Mouse (Mus musculus) neural tube, embryonic 14.5 days (tissue): ENCODE measurements at regions not wholly inside any gene's neighbourhood (a gene's known extent, or its start where the extent isn't known, plus 50 kb on each side); places are given as distances from the start of the nearest gene placed in this dataset.

Experiments used
- ATAC-seq: fragments of 200-750 bp; cut with Nextera tagmentation; 2 replicates; pipeline ENCODE4 v1.8.0; 2017; ENCODE audit warnings: low read depth, mild to moderate bottlenecking, moderate TSS enrichment, moderate library complexity
- H3K27ac ChIP-seq: fragments of 300-500 bp; sonication (generic); 2 replicates; pipeline ENCODE4 v1.5.1; 2014; ENCODE audit warnings: low read depth, mild to moderate bottlenecking, control low read depth, low read length, moderate library complexity, mixed read lengths
- H3K27me3 ChIP-seq: fragments of 300-500 bp; sonication (generic); 2 replicates; pipeline ENCODE4 v1.6.1; 2014; ENCODE audit warnings: low read length; ENCODE audit not compliant: control insufficient read depth, insufficient read depth
- H3K36me3 ChIP-seq: fragments of 300-500 bp; sonication (generic); 2 replicates; pipeline ENCODE4 v1.6.1; 2014; ENCODE audit warnings: low read length, mixed read lengths; ENCODE audit not compliant: control insufficient read depth, insufficient read depth
- H3K4me1 ChIP-seq: fragments of 300-500 bp; sonication (generic); 2 replicates; pipeline ENCODE4 v1.6.1; 2014; ENCODE audit warnings: low read length; ENCODE audit not compliant: control insufficient read depth, insufficient read depth
- H3K4me2 ChIP-seq: fragments of 300-500 bp; sonication (generic); 2 replicates; pipeline ENCODE4 v1.6.1; 2014; ENCODE audit warnings: mild to moderate bottlenecking, low read depth, low read length, control low read depth
- H3K4me3 ChIP-seq: fragments of 300-500 bp; sonication (generic); 2 replicates; pipeline ENCODE4 v1.5.1; 2014; ENCODE audit warnings: low read depth, low read length, control low read depth, mixed read lengths
- H3K9ac ChIP-seq: fragments of 300-500 bp; sonication (generic); replicated peaks from 2 replicates; pipeline ENCODE4 v1.6.1; 2014; ENCODE audit warnings: low read depth, mild to moderate bottlenecking, control low read depth, low read length, mixed read lengths
- H3K9me3 ChIP-seq: fragments of 300-500 bp; sonication (generic); 2 replicates; pipeline ENCODE4 v1.6.1; 2016; ENCODE audit warnings: low read length; ENCODE audit not compliant: control insufficient read depth
- WGBS: fragments of 180-500 bp; shearing (Covaris S2); extraction: QIAGEN DNeasy Blood & Tissue Kit; methylation state at CpG from one replicate; pipeline ENCODE4 v1.1.7; 2014; 5-methylcytosine and 5-hydroxymethylcytosine counted together

DNA sequence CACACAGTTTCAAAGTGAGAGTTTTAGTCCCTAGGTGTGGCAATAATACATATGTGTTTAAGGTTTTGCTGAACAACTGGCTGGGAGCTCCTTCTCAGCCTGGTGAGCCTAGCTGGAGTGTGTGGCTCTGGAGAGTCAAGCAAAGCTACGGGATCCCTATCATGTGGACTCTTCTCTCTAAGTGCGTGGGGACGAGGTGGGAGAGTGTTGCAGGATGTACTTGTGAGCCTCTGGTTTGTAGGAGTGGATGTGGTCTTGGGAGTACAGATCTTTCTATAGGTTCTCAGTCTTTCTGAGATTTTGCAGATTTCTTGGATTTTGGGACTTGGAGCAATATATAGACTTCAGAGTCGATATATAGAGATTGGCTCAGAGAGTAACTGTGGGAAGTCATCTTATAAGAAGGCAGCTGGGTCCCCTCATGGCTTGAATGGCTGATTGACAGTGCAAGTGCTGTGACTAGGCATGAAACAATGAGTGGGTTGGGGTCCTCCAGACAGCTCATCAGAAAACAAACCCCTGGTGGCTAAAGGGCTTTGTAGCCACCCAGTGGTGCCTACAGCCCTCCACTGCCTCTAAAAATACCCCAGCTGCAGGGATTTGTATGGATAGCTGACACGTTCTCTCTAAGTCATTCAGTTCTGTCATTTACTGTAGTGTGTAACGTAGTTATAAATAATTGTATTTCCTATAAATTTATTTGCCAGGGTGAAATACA lies 486.1 kb downstream of the Cdh26 start:
- H3K9ac ChIP-seq, result no peak overlapping the region
- H3K27me3 ChIP-seq, result no peaks in the 10 kb centered on the region
- H3K36me3 ChIP-seq, result no peaks in the 10 kb centered on the region
- no peak for ATAC-seq
- H3K4me2 ChIP-seq, result no peak overlapping the region
- WGBS, result 78% methylated on average over 6 of the region's 6 CpGs
- no peak overlapping the region for H3K4me3 ChIP-seq
- no peak overlapping the region for H3K27ac ChIP-seq
- no peaks in the 10 kb centered on the region for H3K4me1 ChIP-seq
- H3K9me3 ChIP-seq, result no peaks in the 10 kb centered on the region

DNA sequence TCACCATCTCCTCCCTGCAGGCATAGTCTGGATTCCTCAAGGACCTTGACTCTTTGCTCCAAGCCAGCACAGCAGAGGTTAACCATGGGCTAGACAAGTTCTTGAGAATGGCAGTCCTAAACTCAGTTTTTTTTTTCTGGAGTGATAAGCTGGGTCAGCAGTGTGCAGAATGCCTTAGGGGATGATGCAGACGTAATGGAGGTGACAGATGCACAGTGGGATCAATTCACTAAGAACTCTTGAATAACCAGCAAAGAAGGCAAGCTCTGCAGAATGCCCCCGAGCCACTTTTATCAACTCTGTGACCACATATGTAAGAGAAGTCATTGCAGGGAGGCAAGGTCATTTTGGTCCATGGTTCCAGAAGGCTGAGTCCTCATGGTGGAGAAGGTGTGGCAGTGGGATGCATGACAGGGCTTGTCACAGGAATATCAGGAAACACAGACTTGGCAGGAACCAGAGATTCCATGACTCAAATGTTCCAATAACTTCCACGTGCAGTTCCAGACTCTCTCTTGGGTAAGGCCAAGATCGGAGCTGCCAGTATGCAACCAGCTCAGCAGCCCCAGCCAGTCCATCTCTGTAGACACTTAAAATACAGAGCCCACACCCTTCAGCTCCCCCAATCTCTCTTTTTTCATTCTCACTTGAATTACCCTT lies 494.3 kb downstream of the Cdh26 start:
- H3K27me3 ChIP-seq, result no peaks in the 10 kb centered on the region
- no peak for ATAC-seq
- no peak overlapping the region for H3K4me2 ChIP-seq
- H3K27ac ChIP-seq, result no peak overlapping the region
- no peaks in the 10 kb centered on the region for H3K36me3 ChIP-seq
- no peaks in the 10 kb centered on the region for H3K9me3 ChIP-seq
- no peak overlapping the region for H3K4me3 ChIP-seq
- 85% methylated on average over 4 of the region's 4 CpGs for WGBS
- H3K4me1 ChIP-seq, result no peaks in the 10 kb centered on the region
- H3K9ac ChIP-seq, result no peak overlapping the region

DNA sequence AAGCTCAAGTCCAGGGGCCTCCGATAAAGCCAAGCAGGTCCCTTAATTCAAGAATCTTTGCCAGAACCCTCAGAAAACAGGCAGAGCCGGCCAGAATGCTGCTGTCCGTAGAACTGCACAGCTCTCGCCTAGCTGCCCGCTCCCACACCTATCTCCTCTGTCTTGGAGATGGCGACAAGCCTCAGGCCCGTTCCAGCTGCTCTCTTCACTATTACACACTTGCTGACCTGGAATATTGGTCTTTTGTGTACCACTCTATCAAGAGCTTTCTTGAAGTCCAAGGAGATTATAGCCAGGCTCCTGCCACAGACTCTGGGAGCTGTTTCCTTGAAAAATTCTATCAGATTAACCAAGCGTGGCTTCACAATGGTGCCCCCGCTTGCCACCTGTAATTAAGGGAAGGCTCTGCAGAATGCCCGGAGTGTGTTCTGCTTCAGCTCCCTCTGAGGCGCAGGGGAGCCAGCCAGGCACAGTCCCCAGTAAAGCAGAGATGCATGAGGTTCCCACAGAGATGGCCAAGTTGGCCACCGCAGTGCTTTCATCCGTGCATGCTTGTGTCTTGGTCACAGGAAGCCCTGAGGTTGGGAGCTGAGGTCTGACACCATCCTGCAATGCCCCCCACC lies 496.8 kb downstream of the Cdh26 start:
- Histone ChIP-seq H3K4me2 (no peak overlapping the region), H3K9ac (no peak overlapping the region), H3K27me3 (no peaks in the 10 kb centered on the region), H3K4me3 (no peak overlapping the region), H3K9me3 (no peaks in the 10 kb centered on the region), H3K36me3 (no peaks in the 10 kb centered on the region), H3K27ac (no peak overlapping the region), H3K4me1 (no peaks in the 10 kb centered on the region)
- WGBS, result 80% methylated on average over 13 of the region's 13 CpGs
- ATAC-seq, result no peak

DNA sequence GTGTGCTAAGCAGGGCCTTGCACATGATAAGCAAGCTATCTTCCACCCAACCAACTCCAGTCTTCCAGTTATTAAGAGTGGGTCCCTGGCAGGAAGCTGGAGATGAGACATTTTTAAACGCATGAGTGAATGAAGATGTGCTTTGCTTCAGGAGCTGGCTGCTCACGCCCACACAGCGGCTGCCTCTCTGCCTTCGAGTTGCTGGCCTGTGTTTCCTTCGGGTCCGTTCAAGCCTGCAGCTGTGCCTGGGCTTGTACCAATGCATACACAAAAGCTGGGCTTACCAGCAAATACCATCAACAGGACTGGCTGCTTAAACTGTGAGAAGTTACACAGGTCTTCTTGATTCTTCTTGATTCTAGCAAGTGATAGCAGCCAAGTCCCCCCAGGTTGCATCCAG lies 498.7 kb downstream of the Cdh26 start:
- no peak for ATAC-seq
- 86% methylated on average over 6 of the region's 6 CpGs for WGBS
- no peak overlapping the region for H3K4me3 ChIP-seq
- no peak overlapping the region for H3K9ac ChIP-seq
- H3K4me2 ChIP-seq, result no peak overlapping the region
- H3K27me3 ChIP-seq, result no peaks in the 10 kb centered on the region
- H3K36me3 ChIP-seq, result no peaks in the 10 kb centered on the region
- no peaks in the 10 kb centered on the region for H3K4me1 ChIP-seq
- H3K27ac ChIP-seq, result no peak overlapping the region
- H3K9me3 ChIP-seq, result no peaks in the 10 kb centered on the region

DNA sequence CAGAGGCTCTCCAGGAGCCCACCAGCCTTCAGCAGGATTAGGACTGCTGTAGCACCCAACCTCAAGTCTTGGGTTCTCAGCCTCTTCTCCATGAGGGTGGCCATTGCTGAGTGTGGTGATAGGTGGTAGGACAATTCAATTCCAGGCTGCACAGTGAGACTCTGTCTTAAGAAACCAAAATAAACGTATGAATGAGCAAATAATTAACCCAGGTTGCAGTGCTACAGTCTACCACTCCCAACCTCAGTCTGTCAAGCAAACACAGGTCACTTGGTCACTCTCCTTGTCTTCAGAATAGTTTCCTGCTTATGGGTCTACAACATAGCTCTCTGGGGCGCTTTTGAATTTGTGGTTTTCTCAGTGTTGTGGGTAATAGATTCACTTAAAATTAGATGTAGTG lies 499.8 kb downstream of the Cdh26 start:
- Histone ChIP-seq H3K9ac (no peak overlapping the region), H3K4me3 (no peak overlapping the region), H3K4me2 (no peak overlapping the region), H3K27me3 (no peaks in the 10 kb centered on the region), H3K36me3 (no peaks in the 10 kb centered on the region), H3K27ac (no peak overlapping the region), H3K9me3 (no peaks in the 10 kb centered on the region), H3K4me1 (no peaks in the 10 kb centered on the region)
- WGBS, result 80% methylated on average over 2 of the region's 2 CpGs
- ATAC-seq, result no peak

DNA sequence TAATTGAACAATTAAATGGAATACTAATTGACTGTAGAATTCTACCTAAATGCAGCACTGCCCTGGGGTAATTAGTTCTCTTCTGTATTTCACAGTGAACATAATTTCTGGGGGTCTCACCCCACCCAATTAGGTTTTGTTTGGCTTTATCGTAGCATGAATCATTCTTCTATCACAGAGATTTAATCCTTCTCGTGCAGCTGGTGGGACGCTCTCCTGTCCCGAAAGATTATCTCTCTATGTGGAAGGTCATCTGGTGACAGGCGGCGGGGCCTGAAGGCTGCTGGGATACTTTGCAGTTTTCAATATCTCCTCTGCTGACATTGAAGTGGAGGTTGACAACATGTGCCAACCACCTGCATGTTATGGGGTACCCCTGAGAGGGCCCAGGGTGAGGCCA lies 493.8 kb upstream of the Cdh4 start:
- Histone ChIP-seq H3K4me1 (no peaks in the 10 kb centered on the region), H3K9me3 (no peaks in the 10 kb centered on the region), H3K4me3 (no peak overlapping the region), H3K27ac (no peak overlapping the region), H3K4me2 (no peak overlapping the region), H3K9ac (no peak overlapping the region), H3K27me3 (no peaks in the 10 kb centered on the region), H3K36me3 (no peaks in the 10 kb centered on the region)
- 65% methylated on average over 6 of the region's 6 CpGs for WGBS
- no peak for ATAC-seq

DNA sequence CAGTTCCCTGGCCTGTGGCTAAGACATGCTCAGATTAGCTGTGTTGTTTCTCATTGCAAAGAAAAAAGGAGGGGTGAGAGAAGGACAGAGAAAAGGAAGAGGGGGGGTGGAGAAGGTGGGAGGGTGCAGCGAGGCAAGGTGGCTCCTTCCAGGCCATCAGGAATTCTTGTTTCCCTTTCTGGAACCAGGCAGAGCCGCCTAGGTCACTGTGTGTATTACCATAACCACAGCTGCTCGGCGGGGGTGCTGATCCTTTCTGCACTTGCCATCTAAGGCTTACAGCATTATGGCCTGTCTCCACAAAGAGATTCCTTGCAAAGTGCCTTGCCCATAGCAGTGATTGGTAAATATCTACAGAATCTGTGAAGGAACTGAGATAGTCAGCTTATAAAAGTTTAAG lies 493.1 kb upstream of the Cdh4 start:
- no peak overlapping the region for H3K9ac ChIP-seq
- no peaks in the 10 kb centered on the region for H3K36me3 ChIP-seq
- no peaks in the 10 kb centered on the region for H3K27me3 ChIP-seq
- no peak overlapping the region for H3K4me2 ChIP-seq
- ATAC-seq, result no peak
- WGBS, result 40% methylated on average over 4 of the region's 4 CpGs
- H3K27ac ChIP-seq, result no peak overlapping the region
- H3K9me3 ChIP-seq, result no peaks in the 10 kb centered on the region
- H3K4me3 ChIP-seq, result no peak overlapping the region
- H3K4me1 ChIP-seq, result no peaks in the 10 kb centered on the region

DNA sequence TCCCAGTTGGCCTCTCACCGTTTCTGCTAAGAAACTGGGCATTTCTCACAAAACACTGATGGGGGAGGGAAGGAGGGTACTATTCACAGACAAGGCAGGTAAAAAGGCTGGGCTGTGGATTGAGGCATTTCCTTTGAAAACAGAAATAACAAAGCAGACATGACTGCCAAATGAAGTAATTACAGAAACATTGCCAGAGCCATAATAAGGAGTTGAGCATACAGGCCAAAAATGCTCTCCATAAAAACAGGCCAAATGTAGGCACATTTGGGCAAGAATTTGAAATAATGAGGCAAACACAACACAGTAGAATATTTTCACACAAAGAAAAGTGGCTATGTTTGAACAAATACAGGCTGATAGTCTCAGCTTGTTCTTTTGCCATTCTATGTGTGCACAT lies 491.9 kb upstream of the Cdh4 start:
- no peak overlapping the region for H3K9ac ChIP-seq
- H3K4me3 ChIP-seq, result no peak overlapping the region
- no peaks in the 10 kb centered on the region for H3K4me1 ChIP-seq
- no peak for ATAC-seq
- no peak overlapping the region; the same call in 1 of the 2 replicates for H3K27ac ChIP-seq
- H3K36me3 ChIP-seq, result no peaks in the 10 kb centered on the region
- no peak overlapping the region for H3K4me2 ChIP-seq
- no peaks in the 10 kb centered on the region for H3K9me3 ChIP-seq
- H3K27me3 ChIP-seq, result no peaks in the 10 kb centered on the region
- 46% methylated on average over 1 of the region's 1 CpGs for WGBS

DNA sequence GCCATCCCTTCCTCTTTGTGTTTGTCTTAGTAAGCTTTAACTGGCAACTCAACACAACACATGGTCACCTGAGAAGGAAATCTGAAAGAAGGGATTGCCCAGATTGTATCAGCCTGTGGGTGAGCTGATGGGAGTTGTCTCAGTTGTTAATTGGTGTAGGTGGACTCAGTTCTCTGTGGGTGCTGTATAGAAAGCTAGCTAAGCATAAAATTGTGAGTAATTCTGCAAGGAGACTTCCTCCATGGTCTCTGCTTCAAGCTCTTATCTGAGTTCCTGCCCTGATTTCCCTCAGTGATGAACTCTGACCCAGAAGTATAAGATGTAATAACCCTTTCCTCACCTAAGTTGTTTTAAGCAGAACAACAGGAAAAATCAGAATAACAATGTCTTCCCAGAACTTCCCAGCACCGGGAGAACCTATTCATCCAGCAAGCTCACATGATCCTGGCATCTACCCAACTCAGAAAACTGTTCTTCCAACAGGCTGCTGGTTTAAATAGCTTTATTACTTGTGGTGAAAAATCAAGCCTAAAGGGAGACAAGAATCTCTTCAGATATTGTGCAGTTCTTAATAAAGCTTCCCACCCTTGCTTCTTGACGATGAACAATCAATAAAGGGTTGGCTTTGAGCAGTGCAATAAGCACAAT lies 487.7 kb upstream of the Cdh4 start:
- Histone ChIP-seq H3K9me3 (no peaks in the 10 kb centered on the region), H3K9ac (no peak overlapping the region), H3K4me2 (no peak overlapping the region), H3K27ac (no peak overlapping the region), H3K4me3 (no peak overlapping the region), H3K36me3 (no peaks in the 10 kb centered on the region), H3K4me1 (no peaks in the 10 kb centered on the region), H3K27me3 (no peaks in the 10 kb centered on the region)
- ATAC-seq, result no peak
- whole genome bisulfite sequencing, result 63% methylated on average over 2 of the region's 2 CpGs
